Mouse (Mus musculus): ENCODE measurements around the gene Pnmal2.
"Not testable (repeated sequence)": the region's sequence is repeated elsewhere in the genome, so short reads cannot be mapped to it uniquely, and the experiment has no call there.

The Pnmal2 gene

DNA sequence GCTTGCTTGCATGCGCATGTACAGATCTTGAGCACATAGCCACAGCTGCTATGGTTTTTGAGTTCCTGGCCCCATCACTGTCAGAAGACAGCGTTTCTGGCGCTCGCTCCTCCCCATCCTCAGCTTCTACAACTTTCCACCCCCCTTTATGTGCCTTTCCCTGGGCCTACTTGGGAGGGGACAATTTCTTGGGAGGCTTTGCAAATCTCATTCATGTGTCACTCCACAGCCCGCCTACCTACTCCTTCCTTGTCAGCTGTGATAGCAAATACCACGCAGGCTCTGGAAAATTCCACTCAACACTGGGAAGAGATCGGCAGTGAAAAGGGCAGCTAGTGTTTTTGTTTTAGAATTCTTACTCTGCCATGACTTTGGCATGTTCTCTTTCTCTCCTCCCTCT, 4.2 kb upstream of the Pnmal2 start:
- DNase-seq (ENCODE audit: low read depth, low spot score): no peak

DNA sequence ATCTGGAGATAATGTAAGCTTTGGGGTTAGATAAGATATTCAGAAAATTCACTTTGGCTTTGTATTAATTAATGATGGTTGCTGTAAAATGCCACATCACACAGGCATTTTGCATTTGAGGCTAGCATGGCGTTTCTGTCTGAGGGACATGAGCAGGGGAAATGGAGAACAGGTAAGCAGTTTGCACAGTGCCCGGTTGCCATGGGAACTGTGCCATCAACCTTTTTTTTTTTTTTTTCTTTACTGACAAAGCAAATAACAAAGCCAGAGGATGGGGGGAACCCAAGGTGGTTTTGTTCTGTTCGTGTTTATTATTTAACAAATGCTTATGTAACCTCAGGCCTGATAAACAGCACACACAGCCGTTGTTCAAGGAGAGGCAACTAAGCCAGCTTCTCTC, 1.6 kb upstream of the Pnmal2 start:
- DNase-seq (ENCODE audit: low read depth, low spot score): no peak

DNA sequence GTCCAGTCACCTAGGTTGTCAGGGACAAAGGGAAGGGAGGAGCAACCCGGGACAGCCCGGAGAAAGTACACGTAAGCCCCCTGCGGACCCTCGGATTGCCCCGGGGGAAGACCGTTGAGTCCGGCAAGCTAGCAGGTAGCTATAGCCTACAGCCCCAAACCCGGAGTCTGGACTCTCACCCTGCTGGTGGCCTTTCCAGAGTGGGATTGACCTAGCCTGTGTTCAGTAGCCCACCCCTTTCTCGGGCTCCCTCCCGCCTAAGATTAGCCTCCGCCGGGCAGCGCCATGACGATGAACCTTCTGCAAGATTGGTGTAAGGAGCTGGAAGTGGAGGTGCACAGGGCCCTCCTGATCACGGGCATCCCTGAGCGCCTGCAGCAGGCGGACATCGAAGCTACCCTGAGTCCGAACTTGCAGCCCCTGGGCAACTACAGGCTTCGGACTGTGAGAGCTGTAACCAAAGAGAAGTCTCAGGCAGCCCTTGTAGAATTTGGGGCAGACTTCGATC, 380 bp downstream of the Pnmal2 start:
- DNase-seq (ENCODE audit: low read depth, low spot score): no peak

DNA sequence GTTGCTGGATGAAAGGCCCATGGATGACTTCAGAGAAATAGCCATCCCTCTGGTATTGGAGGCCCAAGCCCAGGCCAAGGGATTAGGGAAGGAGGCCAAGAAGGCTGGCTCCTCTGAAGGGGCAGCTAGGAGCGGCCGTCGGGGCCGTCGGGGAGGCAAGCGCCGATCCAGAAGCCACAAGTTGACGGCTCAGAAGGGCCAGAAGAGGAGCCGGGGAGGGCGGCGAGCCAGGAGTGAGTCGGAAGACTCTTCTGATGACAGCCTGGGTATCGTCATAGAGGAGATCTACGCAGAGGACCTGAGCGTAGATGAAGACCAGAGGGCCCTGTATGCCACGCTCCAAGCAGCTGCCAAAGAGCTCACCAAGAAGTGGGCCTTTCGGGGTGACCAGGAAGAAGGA, 937 bp downstream of the Pnmal2 start:
- DNase-seq (ENCODE audit: low read depth, low spot score): no peak

DNA sequence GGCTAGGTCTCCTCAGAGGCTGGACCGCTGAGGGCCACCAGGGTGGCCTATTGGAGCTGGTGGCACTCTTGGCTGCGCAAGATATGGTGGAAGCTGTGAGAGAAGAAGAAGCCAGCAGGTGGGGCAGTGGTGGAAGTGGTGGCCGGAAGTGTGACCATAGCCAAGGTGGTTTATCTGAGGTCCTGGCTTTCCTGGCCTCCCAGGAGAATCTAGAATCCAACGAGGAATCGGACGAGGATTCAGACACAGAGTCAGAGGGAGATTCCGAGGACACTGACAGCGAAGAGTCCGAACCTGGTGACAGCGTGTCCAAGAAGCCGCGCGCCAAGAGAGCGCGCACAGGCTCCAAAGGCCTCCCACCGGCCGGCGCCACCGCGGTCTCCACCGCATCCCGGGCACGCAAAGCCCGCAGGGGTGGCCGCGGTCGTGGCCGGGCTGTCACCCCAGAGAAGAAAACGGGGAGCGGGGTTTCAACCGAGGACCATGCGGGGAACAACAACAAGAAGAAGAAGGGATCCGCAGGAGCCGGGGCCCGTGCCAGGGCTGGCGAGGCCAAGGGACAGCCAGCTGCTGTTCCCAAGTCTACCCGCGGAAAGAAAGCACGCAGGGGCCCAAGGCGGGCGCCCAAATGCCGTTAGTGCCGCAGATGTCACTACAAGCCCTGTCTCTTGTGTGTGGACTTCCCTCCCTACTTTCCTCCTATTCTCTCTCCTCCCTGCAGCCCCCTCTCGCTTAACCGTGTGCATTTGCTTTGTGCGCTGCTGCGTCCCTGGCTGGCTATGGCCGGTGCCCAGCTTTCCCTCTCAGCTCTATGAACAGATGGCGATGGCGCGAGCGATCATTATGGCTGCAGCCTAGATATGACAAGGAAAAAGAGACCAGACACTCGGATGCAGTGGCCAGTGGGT, 2.2 kb downstream of the Pnmal2 start:
- DNase-seq (ENCODE audit: low read depth, low spot score): no peak

DNA sequence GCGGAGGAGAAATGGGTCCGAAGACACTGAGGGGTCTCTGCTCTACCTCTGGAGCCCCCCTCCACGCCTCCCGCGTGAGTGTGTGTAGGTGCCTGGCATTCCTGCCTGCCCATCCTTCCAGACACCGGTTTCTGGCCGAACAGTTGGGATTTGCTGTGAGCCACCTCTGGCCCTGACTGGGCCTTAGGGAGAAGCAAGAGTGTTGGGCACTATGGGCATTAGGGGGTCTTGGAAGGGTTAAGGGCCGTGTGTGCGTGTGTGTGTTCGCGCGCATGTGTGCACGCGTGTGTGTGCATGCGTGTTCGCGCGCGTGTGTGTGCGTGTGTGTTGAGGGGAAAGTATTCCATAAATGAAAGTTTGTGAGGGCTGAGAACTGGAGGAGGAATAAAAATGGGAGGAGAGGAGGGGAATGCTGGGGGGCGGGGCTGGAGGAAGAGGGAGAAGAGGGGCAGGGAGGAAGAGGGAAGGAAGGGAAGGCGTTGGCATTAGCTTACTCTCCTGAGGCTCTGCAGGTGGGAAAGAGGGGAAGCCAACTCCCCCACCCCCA, 2.9 kb downstream of the Pnmal2 start:
- no peak for DNase-seq (ENCODE audit: low read depth, low spot score)

DNA sequence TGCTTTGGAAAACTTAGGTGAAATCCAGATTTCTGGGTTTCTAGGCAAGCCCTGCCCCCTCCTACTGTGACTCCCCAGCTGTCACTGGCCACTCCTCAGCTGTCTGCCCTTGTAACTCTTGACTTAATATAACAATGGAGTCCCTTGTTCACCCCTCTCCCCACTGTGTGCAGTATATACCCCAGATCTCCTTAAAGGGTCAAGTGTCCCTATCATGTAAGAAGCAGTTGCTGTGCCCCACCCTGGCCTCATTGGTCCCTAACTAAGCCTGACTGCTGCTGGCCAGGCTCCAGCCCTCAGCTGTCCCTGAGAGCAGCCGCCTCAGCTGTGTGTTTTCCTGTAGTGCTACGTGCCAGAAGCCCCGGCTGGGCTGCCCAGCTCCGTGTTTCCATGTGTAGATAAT, 3.5 kb downstream of the Pnmal2 start:
- no peak for DNase-seq (ENCODE audit: low read depth, low spot score)

DNA sequence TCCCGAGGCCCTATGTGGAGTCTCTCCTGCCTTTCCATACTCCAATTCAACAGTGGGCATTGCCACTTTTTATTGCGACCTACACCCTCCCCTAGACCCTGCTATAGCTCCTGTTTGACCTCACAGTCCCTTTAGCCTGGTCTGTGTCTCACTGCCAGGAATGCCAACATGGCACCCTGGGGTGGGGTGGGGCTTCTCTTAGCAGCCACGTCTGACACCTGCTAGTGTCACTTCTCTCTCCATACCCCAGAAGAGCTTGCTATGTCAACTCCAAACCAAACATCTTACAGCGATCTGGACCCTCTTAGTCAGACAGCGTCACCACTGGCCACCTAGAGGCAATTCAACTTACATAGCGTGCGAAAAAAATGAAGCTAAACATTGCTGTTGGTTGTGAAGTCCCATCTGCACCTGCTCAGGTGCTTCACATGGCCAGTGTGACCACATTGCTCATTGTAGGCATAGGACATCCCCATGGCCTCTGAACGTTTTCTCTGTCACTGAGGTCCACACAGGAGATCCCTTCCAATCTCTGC, 4.5 kb downstream of the Pnmal2 start:
- DNase-seq (ENCODE audit: low read depth, low spot score): no peak

DNA sequence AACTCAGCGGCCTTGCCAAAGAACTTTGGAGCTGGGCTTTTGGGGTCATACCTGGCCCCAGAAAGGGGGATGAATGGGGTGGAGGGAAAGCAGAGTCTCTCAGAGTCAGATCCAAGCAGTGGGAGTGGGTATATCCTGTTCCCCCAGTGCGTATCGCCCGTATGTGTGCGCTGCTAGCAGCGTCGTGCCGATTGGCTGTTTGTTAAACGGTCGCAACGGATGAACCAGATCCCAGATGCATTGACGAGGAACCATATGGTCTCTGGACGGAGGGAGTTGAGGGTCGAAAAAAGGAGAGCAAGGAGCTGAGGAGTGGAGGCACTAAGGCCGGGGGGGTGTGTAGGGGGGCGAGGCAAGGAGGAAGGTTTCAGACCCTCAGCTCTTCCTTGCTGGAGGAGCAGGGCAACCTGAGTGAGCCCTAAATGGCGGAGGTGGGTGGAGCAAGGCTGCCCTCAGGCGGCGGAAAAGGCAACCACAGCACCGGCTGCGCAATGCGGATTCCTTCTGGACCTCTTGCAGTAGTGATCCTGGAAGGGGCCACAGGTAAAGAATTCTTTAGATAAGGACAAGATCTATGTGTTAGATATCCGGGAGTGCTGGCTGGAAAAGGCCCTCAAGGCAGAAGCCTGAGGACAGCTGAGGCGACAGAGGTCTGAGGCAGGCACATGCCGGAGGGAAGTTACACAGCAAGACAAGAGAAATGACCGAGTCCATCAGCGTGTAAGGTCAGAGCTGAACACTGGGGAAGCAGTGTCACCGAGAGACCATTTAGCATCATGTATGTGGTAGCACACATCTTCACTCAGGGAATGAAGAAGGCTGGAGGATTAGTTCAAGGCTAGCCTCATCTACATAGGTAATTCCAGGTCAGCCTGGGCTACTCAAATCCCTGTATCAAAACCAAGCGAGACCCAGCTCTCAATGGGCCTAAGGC, 5.7 kb downstream of the Pnmal2 start:
- DNase-seq (ENCODE audit: low read depth, low spot score): peak; percentile 80

DNA sequence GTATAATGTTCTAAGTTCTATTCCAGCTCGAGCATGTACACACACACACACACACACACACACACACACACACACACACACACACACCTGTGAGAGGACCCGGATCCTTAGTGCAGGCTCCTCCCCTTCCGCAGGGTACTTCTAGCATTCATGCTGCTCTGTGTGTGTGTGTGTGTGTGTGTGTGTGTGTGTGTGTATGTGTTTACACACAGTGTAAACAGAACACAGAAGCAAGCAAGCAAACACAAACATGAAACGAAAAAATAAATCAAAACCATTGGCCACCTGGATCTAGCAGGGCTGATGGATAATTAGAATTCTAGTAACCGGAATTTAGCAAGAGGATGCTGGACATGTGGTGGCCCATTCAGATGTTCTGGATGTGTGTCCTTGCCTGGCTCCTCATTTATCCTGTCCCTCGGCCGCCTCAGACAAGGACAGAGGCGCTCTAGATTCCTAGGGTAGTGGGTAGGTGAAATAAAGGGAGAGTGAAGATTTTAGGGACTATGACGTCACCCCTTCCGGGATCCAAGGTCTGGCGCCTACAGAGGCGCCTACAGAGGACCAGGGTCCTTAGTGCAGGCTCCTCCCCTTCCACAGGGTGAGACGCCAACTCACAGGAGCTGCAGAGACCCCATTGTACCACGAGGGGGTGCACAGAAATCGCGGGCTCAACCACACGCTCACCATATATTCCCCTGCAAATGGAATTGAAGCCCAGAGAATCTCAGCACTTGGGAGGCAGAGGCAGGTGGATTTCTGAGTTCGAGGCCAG, 6.6 kb downstream of the Pnmal2 start:
- peak; percentile 90 for DNase-seq (ENCODE audit: low read depth, low spot score)

DNA sequence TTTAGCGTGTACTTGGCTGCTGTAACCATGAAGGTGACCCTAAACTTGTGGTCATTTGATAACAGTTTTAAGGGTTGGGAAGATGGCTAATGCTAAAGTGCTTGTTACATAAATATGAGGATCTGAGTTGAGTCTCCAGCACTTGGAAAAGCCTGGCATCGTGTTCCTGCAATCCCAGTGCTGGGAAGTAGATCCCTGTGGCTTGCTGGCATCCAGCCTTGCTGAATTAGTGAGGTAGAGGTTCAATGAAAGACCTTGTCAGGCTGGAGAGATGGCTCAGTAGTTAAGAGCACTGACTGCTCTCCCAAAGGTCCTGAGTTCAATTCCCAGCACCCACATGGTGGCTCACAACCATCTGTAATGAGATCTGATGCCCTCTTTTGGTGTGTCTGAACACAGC, 9.3 kb downstream of the Pnmal2 start:
- not testable (repeated sequence) for DNase-seq (ENCODE audit: low read depth, low spot score)

DNA sequence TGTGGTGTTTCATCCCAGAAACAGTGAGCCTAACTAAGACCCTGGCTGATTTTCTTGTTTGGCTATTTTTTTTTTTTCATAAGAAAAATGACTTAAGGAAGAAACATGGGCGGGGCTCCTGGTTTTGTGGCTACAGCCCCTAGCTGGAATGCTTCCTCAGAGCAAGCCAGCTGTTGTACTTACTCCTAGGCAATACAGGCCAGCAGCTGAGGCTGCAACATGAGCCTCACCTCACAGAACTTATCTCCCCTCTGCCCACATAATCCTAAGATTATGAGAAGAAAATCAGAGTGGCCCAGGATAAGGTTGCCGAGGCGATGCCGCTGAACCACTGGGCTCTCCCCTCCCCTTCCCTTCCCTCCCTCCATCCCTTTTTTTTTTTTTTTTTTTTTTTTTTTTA, 11.2 kb downstream of the Pnmal2 start:
- no peak for DNase-seq (ENCODE audit: low read depth, low spot score)

DNA sequence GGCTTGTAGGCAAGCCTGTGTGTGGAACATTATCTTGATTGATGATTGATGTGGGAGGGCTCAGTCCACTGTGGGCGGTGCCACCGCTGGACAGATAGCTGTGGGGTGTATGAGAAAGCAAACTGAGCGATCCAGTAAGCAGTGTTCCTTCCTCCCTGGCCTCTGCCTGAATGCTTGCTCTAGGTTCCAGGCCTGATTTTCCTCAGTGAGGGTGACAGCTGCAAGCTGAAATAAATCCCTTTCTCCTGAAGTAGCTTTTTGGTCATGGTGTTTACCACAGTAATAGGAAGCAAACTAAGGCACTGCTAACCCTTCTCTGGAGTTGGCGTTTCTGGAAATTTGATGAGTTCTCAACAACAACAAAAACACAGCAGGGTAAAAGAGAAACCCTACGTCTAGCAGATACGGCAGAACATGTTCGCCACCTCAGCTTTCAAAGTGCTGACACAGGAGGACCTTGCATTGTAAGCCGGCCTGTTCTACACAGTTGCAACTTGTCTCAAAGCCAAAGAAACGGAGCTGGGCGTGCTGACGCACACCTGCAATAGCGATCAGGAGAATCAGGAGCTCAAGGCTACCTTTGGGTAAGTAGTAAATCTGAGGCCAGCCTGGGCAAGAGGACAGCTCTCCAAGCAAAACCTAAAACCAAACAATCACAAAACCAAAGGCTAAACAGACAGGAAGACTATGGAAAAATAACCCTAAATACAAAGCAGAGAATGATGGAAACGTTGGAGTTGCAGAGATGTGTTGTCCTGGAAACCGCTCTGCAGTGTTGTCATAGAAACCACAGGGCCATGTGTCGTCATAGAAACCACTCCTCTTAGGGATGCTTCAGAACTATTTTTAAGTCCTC, 12.2 kb downstream of the Pnmal2 start:
- DNase-seq (ENCODE audit: low read depth, low spot score): no peak

DNA sequence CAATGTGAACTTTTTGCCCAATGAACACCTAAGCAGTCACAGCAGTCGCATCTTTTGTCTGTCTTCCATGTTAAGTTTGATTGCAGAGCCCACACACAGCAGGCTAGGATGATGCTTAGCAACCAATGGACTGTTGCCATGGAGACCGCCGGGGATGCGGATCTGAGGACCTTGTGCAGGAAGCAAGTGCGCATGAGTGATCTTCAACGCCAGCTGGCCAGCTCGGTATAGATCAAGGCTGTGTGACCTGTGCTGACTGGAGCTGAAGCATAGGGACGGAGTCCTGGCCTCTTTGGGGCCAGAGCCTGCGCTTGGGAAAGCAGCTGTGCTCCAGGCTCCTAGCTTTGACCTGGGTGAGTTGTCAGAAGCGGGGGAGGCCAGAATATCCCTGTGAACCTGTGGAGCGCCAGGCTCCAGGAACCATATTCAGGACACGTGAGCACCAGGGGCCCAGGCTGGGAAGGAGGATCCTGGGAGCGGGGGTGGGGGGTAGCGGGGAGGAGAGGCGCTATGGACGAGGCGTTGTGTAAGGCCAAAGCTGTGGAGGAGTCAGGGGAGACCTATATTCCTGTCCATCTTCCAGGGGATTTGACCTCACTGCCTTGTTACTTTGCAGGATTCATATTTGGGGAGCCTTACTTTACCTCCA, 15.2 kb downstream of the Pnmal2 start, which contains the start of gene Pnmal1:
Gene Pnmal1, plus strand, starts transcription at position 141 of the 649 bp plus-strand sequence.
- DNase-seq (ENCODE audit: low read depth, low spot score): peak; percentile 95

DNA sequence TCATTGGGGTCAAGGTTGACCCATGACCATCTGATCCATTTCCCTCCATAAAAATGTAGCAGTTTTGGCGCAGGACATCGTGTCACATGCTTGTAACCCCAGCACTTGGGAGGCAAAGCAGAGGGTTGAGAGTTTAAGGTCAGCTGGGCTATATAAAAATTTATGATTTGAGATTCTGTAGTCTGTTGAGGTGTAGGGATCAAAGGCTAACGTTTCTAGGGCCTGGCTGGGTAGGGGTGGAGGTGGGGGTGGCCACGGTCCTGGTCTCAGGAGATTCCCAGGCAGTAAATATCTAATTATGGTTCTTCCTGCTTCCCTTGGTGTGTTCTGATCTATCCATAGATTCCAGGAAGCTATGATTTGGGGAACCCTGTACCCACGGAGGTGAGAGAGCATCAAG, 17.2 kb downstream of the Pnmal2 start:
- DNase-seq (ENCODE audit: low read depth, low spot score): no peak

DNA sequence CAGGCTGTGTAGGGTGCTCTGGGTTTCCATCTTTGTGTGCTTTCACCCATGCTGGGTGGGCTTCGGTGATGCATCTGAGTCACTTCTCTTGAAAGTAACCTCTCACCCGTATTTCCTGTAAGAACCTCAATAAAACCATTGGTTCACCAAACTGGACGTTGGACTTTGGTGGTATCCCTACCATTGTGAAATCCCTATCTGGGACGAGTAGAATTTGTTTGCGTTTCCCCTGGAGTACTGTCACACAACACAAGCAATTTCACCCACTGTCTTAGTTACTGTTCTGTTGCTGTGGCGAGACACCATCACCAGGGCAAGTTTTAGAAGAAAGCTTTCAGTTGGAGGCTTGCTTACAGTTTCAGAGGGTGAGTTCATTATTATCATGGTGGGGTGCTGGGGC, 23.9 kb downstream of the Pnmal2 start:
- no peak for DNase-seq (ENCODE audit: low read depth, low spot score)

DNA sequence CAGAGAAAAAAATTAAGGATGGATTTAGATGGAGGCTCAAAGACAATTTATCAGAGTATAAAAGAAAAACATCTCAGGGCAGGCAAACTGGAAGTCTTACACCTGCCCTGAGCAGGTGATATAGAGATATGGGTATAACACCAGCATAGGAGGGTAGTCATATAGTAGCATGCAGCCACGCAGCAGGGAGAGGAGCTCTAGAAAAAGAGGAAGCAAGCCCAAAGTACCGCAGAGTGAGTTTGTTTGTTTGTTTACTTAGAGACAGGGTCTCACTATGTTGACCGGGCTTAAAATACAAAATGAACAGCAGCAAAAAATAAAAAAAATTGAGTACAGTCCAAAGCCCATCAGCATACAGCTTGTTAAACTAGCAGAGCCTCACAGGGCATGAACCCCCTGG, 26.7 kb downstream of the Pnmal2 start:
- no peak for DNase-seq (ENCODE audit: low read depth, low spot score)

DNA sequence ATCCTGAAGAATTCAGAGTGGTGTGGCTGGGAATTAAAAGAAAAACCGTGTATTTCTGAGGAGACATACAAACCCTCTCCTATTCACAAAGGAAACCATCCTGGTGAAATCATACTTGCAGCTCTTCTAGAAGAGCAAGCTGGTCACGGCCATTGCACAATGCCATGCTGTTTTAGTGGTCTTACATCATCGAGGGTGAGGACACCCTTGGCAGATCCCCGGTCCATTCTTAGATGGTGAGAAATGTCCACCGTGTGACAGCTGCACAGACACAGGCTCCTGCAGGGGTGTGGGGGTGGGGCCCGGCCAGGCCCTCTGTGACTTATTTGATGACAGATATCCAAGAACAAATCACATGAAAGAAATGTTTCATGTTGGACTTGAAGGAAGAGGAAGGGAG, 29.5 kb downstream of the Pnmal2 start:
- DNase-seq (ENCODE audit: low read depth, low spot score): no peak

DNA sequence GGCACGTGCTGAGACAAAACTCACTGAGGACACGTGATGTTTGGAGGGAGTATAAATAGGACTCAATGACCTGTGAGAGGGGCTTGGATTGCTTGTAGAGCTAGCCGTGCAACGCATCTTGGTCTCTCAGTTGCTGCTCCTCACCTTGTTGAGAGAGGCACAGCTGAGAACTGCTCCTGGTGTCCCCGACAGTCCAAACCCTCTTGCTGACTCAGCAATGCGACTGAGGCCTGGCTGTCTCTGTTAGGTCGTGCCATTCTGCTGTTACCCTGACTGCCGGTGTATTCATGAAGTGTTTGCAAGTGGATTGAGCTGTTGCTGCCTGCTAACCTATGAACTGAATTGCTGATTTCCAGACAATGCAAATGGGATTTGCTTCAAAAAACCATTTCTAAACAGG, 31.8 kb downstream of the Pnmal2 start:
- no peak for DNase-seq (ENCODE audit: low read depth, low spot score)

All from mesoderm, embryonic 11.5 days (tissue).